Mouse (Mus musculus) cerebellum, adult 2 months (tissue): Measurements from ENCODE around the gene Cd22.

Source experiments
- CTCF ChIP-seq: fragments of 200-500 bp; IDR thresholded peaks from 2 replicates; pipeline ENCODE4 v1.5.1; 2011; ENCODE audit warnings: low read depth, mild to moderate bottlenecking, control low read depth, low read length, moderate library complexity, borderline replicate concordance; ENCODE audit not compliant: insufficient read depth
- POLR2A ChIP-seq: fragments of 200-500 bp; IDR thresholded peaks from 2 replicates; pipeline ENCODE4 v1.6.1; 2011; ENCODE audit warnings: low read length, control low read depth, borderline replicate concordance; ENCODE audit not compliant: insufficient read depth

- TF ChIP-seq POLR2A (no peak), CTCF (no peak)
Observed at GRCm38 (mm10) chr7:30914732-30915131, 34.6 kb upstream of the Cd22 start, which contains the start of gene Mag.
